Mouse (Mus musculus): ENCODE data around the gene Zfp655.
"Not testable (repeated sequence)": the region's sequence is repeated elsewhere in the genome, so short reads cannot be mapped to it uniquely, and the experiment has no call there.

DNA sequence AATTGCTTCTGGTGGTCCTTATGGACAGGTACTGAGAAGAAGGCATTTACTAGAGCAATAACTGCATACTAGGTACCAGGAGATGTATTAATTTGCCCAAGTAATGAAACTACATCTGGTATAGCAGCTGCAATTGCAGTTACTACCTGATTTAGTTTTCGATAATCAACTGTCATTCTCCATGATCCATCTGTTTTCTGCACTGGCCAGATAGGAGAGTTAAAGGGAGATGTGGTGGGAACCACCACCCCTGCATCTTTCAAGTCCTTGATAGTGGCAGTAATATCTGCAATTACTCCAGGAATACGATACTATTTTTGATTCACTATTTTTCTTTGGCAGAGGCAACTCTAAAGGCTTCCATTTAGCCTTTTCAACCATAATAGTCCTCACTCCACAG is 42.1 kb downstream of the Zfp655 start:
- not testable (repeated sequence) for TF ChIP-seq POLR2A (IDR thresholded peaks at IDR 0.05; ENCODE audit: insufficient read depth, low read length); CTCF (IDR thresholded peaks at IDR 0.05; ENCODE audit: low read depth, low read length); EP300 (IDR thresholded peaks at IDR 0.05; ENCODE audit: insufficient read depth, low read depth, low read length)

Data from ES-Bruce4 (cell line).